Mouse (Mus musculus) lung, embryonic 16.5 days (tissue): Measurements from ENCODE around the gene Gm9887. TPM values are rescaled to one million over a fixed set of nuclear protein-coding genes. Genes with fewer than 3 reads are reported as not detected.

Source experiments
- ATAC-seq: fragments of 200-750 bp; cut with Nextera tagmentation; 2 replicates; pipeline ENCODE4 v1.8.0; 2017; ENCODE audit warnings: low read depth, mild to moderate bottlenecking, moderate library complexity
- H3K27ac ChIP-seq: fragments of 300-500 bp; sonication (generic); 2 replicates; pipeline ENCODE4 v1.5.1; 2014; ENCODE audit warnings: mild to moderate bottlenecking, control low read depth, low read length
- H3K27me3 ChIP-seq: fragments of 300-500 bp; sonication (generic); 2 replicates; pipeline ENCODE4 v1.6.1; 2014; ENCODE audit warnings: low read depth, low read length, mixed read lengths; ENCODE audit not compliant: control insufficient read depth, insufficient read depth
- H3K36me3 ChIP-seq: fragments of 300-500 bp; sonication (generic); 2 replicates; pipeline ENCODE4 v1.6.1; 2014; ENCODE audit warnings: low read length; ENCODE audit not compliant: control insufficient read depth, insufficient read depth
- H3K4me1 ChIP-seq: fragments of 300-500 bp; sonication (generic); replicated peaks from 2 replicates; pipeline ENCODE4 v1.6.1; 2014; ENCODE audit warnings: low read length, mixed read lengths; ENCODE audit not compliant: control insufficient read depth, insufficient read depth
- H3K4me2 ChIP-seq: fragments of 300-500 bp; sonication (generic); 2 replicates; pipeline ENCODE4 v1.6.1; 2014; ENCODE audit warnings: low read depth, low read length, control low read depth
- H3K4me3 ChIP-seq: fragments of 300-500 bp; sonication (generic); 2 replicates; pipeline ENCODE4 v1.5.1; 2014; ENCODE audit warnings: mild to moderate bottlenecking, low read length, control low read depth
- H3K9ac ChIP-seq: fragments of 300-500 bp; sonication (generic); 2 replicates; pipeline ENCODE4 v1.6.1; 2014; ENCODE audit warnings: low read length, control low read depth
- H3K9me3 ChIP-seq: fragments of 300-500 bp; sonication (generic); 2 replicates; pipeline ENCODE4 v1.6.1; 2016; ENCODE audit warnings: low read length; ENCODE audit not compliant: control insufficient read depth
- WGBS: fragments of 180-500 bp; shearing (Covaris S2); extraction: QIAGEN DNeasy Blood & Tissue Kit; methylation state at CpG from one replicate; pipeline ENCODE4 v1.1.7; 2014; 5-methylcytosine and 5-hydroxymethylcytosine counted together
- microRNA-seq: library from miRNA; unstranded; fragments of <30 nt; microRNA quantifications from one replicate; pipeline ENCODE4, GENCODE M21; 2016
- polyA plus RNA-seq: library from polyadenylated mRNA; unstranded; fragments of >200 nt; fragmentation: Nextera tagmentation; extraction: Ambion mirVana; gene quantifications from 2 replicates; pipeline ENCODE4 v1.2.1, GENCODE M21; 2015

The Gm9887 gene
- polyA plus RNA-seq, 1 experiment from 2014 or later = 1.3 TPM

DNA sequence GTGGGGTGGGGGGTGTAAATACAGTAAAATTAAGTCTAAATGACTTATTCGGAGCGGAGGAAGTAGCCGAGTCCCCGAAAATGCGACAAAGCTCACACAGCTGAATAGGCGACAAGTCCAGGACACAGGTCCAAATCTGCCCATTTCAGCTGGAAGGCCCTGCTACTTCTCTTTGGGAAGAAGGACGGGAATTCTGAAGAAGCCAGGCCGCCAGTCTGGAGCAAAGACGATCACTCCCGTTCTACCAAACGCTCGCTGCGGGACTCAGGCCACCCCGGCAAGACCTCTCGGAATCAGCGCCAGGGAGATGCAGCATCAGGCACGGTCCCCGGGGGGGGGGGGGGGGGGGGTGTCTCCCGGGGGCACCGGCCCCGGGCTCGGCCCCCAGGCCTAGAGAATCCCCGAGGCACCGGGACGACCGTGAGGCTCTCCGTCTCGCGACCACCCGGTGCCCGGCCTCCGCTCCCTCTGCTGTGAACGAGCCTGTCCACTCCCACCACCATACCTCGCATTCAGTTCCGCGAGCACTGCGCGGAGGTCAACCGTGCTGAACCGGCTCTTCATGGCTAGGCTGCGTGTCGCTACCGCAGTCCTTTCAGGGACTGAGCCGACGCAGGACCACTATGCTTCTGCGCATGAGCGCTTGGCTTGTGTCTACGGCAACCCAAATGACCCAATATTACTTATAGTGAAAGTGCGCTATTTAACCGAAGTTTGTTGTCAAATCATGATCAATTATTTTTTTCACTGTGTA lies 15.5 kb downstream of the Gm9887 start, which contains the start of gene Nemf:
Nemf (minus strand) TSS at position 620 of the 754 bp plus-strand sequence.
- under 1% methylated on average over 42 of the region's 50 CpGs for WGBS
- Histone ChIP-seq H3K36me3 (peaks cover 7% of the 10 kb centered on the region; the same call in 1 of the 2 replicates), H3K4me3 (peak within 1 kb of the TSS; percentile 86), H3K27me3 (no peaks in the 10 kb centered on the region), H3K9ac (peak within 1 kb of the TSS; percentile 89), H3K9me3 (no peaks in the 10 kb centered on the region), H3K4me1 (peaks cover 3% of the 10 kb centered on the region; the same call in 1 of the 2 replicates), H3K4me2 (peak within 1 kb of the TSS; percentile 72), H3K27ac (peak within 1 kb of the TSS; percentile 78)
- ATAC-seq = peak; percentile 63

DNA sequence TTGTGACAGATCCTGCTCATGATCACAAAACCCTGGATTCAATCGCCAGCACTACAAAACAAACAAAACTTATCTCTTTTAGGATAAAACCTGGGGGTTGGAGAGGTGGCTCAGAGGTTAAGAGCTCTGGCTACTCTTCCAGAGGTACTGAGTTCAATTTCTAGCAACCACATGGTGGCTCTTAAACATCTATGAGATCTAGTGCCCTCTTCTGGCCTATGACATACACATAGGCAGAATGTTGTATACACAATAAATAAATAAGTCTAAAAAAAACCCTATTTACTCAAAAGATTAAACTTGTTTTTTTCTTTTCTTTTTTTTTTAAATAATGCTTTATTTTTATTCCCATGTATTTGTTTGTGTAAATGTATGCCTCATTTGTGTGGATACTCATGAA lies 20.6 kb downstream of the Gm9887 start:
- Histone ChIP-seq H3K4me2 (no peak overlapping the region), H3K27ac (no peak overlapping the region), H3K36me3 (peaks cover 18% of the 10 kb centered on the region), H3K4me3 (no peak overlapping the region), H3K4me1 (peaks cover 3% of the 10 kb centered on the region; the same call in 1 of the 2 replicates), H3K9ac (no peak overlapping the region), H3K27me3 (no peaks in the 10 kb centered on the region), H3K9me3 (no peaks in the 10 kb centered on the region)
- no peak for ATAC-seq
- 61% methylated on average over 1 of the region's 1 CpGs for WGBS

DNA sequence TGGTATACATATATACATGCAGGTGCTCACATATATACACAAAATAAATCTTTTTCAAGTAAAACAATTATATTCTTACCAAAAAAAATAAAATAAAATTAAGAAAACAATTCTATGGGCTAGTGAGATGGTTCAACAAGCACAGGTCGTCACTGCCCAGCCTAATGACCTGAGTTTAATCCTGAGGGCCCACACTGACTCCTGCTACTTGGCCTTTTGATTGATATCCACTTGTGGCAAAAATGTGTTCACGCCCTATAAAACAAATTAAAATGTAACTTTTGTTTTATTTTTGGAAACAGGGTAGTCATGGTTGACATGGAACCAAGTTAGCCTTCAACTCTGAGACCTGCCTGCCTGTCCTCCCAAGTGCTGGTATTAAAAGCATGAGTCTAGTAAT lies 22.3 kb downstream of the Gm9887 start:
- Histone ChIP-seq H3K27ac (no peak overlapping the region), H3K9ac (no peak overlapping the region), H3K4me1 (no peaks in the 10 kb centered on the region), H3K4me3 (no peak overlapping the region), H3K4me2 (no peak overlapping the region), H3K9me3 (no peaks in the 10 kb centered on the region), H3K27me3 (no peaks in the 10 kb centered on the region), H3K36me3 (peaks cover 23% of the 10 kb centered on the region)
- no peak for ATAC-seq
- WGBS = 80% methylated on average over 2 of the region's 2 CpGs

DNA sequence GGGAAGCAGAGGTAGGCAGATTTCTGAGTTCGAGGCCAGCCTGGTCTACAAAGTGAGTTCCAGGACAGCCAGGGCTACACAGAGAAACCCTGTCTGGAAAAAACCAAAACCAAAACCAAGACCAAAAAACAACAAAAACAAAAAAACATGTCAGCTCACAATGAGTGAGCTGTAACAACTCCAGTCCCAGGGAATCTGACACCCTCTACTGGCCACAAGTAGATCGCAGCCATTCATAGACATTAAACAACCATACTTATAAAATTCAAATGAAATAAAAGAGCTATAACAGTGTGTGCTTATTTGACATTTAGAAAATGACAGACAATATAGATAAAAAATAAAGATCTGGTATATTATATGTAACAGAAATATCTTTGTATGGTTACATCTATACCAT lies 38.7 kb downstream of the Gm9887 start:
- Histone ChIP-seq H3K9ac (no peak overlapping the region), H3K36me3 (peaks cover 31% of the 10 kb centered on the region), H3K4me2 (no peak overlapping the region), H3K4me3 (no peak overlapping the region), H3K27ac (no peak overlapping the region), H3K27me3 (no peaks in the 10 kb centered on the region), H3K4me1 (no peaks in the 10 kb centered on the region), H3K9me3 (no peaks in the 10 kb centered on the region)
- ATAC-seq = no peak
- WGBS = 87% methylated on average over 2 of the region's 2 CpGs

DNA sequence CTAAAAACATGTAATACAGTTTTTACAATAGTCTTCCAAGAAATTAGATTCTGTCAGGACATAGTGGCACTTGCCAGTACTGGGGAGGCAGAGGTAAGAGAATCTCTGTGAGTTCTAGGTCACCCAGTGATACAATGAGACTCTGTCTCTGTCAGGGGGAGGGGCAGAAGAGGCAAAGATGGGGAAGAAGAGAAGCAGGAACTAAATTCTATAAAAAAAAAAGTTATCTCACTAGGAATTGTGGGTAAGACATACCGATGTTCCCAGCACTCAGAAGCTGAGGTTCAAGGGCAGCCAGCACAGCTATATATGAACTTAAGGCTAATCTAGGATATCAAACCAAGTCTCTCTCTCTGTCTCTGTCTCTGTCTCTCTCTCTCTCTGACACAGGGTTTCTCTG lies 40.1 kb downstream of the Gm9887 start:
- 92% methylated on average over 1 of the region's 1 CpGs for WGBS
- no peak overlapping the region for H3K9ac ChIP-seq
- H3K27ac ChIP-seq = no peak overlapping the region
- H3K4me3 ChIP-seq = no peak overlapping the region
- H3K36me3 ChIP-seq = peaks cover 25% of the 10 kb centered on the region
- no peak for ATAC-seq
- H3K4me2 ChIP-seq = no peak overlapping the region
- H3K4me1 ChIP-seq = no peaks in the 10 kb centered on the region
- H3K27me3 ChIP-seq = no peaks in the 10 kb centered on the region
- H3K9me3 ChIP-seq = no peaks in the 10 kb centered on the region

DNA sequence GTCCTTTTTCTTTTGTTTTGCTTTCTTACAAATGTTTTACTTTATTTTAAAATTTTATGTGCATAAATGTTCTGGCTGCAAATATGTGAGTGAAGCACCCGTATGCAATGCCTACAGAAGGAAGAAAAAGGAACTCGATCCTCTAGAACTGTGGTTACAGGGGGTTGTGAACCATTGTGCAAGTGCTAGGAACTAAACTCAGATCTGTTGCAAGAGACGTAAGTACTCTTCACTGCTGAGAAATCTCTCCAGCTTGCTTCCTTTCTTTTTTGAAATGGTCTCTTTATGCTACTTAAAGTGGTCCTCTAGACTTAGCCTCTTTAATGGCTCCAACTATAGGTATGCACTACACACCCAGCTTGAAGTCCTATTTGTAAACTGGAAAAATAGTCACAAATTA lies 41.1 kb downstream of the Gm9887 start:
- Histone ChIP-seq H3K27ac (no peak overlapping the region), H3K9me3 (no peaks in the 10 kb centered on the region), H3K4me1 (no peaks in the 10 kb centered on the region), H3K36me3 (peaks cover 21% of the 10 kb centered on the region), H3K9ac (no peak overlapping the region), H3K27me3 (no peaks in the 10 kb centered on the region), H3K4me3 (no peak overlapping the region), H3K4me2 (no peak overlapping the region)
- 85% methylated on average over 3 of the region's 3 CpGs for WGBS
- ATAC-seq = no peak

Small RNAs within 50 kb of the gene (microRNA-seq; reads per million reads assigned to microRNA genes)
- gene Gm47299 (not detected), gene Gm47305 (not detected)

Other genes with a start within 250 kb of the Gm9887 start
- 1,683 and 1,851 TPM in 2 replicates for gene Rps29, start 213.3 kb downstream of the Gm9887 start, polyA plus RNA-seq
- gene Lrr1, start 203.6 kb downstream of the Gm9887 start, polyA plus RNA-seq = 26.2 and 28.2 TPM in 2 replicates
- gene Rpl36al, start 188.4 kb downstream of the Gm9887 start, polyA plus RNA-seq = 496 and 530 TPM in 2 replicates
- 39.1 and 40.6 TPM in 2 replicates for gene Mgat2, start 188.3 kb downstream of the Gm9887 start, polyA plus RNA-seq
- 27.7 and 28.2 TPM in 2 replicates for gene Gm49383, start 175.4 kb downstream of the Gm9887 start, polyA plus RNA-seq
- 8.0 and 10.0 TPM in 2 replicates for gene Dnaaf2, start 174.0 kb downstream of the Gm9887 start, polyA plus RNA-seq
- gene Gm49384, start 168.2 kb downstream of the Gm9887 start, polyA plus RNA-seq = 25.8 and 27.2 TPM in 2 replicates
- gene Pole2, start 144.3 kb downstream of the Gm9887 start, polyA plus RNA-seq = 28.3 and 28.6 TPM in 2 replicates
- gene Klhdc1, start 131.3 kb downstream of the Gm9887 start, polyA plus RNA-seq = 6.2 and 7.8 TPM in 2 replicates
- 98.4 and 103 TPM in 2 replicates for gene Klhdc2, start 75.8 kb downstream of the Gm9887 start, polyA plus RNA-seq
- 85.9 and 86.9 TPM in 2 replicates for gene Nemf, start 15.3 kb downstream of the Gm9887 start, polyA plus RNA-seq
- gene Arf6, start 308 bp downstream of the Gm9887 start, polyA plus RNA-seq = 35.1 and 41.8 TPM in 2 replicates
- 19.0 and 19.9 TPM in 2 replicates for gene Vcpkmt, start 210.6 kb upstream of the Gm9887 start, polyA plus RNA-seq